Mouse (Mus musculus) layer of hippocampus, postnatal 14 days (tissue): ENCODE measurements around the gene Foxa3. TPM values are rescaled to one million over a fixed set of nuclear protein-coding genes. Genes with fewer than 3 reads are reported as not detected.

Experiments
- DNase-seq, 2 experiments: peaks; one replicate each; pipeline ENCODE4 v3.0.0; 2021 to 2022; ENCODE audit warnings: low spot score in 2 of 2, mixed read lengths in 1 of 2
- total RNA-seq, 2 experiments: library from RNA; stranded (reverse); gene quantifications; 2 replicates each; pipeline ENCODE4 v1.2.3; 2021

The Foxa3 gene
- total RNA-seq, 2 experiments from 2014 or later: not detected

DNA sequence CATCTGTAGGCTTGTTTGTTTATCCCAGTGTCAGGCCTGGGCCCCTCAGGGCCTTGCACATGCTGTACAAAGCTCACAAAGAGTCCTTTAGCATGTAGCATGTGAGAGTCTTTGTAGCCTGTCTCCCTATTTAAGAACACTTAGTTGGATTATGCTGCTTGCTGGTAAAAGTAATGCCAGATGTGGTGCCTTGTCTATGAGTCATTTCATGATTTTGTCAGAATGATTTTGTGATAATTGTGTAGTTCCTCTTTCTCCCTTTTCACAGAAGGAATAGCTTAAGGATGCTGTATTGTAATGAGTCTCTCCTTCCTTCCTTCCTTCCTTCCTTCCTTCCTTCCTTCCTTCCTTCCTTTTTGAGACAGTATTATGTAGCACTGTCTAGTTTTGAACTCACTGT lies 4.7 kb upstream of the Foxa3 start:
- no peak for DNase-seq

GRCm38 (mm10) chr7:19024581-19025255 lies 1.4 kb upstream of the Foxa3 start:
- DNase-seq: no peak

DNA sequence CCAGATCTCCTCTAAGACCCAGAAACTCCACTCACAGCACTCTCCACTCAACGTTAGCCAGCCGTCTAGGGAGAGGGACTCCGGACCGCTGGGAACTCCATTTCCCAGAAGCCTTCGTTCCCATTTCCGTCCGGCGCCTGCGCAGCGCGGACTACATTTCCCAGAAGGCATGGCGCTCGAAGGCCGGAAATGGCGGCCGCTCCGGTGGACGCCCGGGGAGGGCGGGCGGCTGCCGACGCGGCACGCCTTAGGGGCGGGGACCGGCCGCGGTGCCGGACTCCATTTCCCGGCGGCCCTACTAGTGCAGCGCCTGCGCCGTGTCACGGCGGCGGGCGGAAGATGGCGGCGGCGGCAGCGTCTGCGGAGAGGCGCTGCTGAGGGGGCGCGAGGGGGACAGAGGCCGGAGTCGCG lies 763 bp upstream of the Foxa3 start, which contains the start of gene Sympk:
Gene Sympk (plus strand): TSS at position 282 of the 411 bp plus-strand sequence.
- peak; percentile 91 to 95 for DNase-seq

DNA sequence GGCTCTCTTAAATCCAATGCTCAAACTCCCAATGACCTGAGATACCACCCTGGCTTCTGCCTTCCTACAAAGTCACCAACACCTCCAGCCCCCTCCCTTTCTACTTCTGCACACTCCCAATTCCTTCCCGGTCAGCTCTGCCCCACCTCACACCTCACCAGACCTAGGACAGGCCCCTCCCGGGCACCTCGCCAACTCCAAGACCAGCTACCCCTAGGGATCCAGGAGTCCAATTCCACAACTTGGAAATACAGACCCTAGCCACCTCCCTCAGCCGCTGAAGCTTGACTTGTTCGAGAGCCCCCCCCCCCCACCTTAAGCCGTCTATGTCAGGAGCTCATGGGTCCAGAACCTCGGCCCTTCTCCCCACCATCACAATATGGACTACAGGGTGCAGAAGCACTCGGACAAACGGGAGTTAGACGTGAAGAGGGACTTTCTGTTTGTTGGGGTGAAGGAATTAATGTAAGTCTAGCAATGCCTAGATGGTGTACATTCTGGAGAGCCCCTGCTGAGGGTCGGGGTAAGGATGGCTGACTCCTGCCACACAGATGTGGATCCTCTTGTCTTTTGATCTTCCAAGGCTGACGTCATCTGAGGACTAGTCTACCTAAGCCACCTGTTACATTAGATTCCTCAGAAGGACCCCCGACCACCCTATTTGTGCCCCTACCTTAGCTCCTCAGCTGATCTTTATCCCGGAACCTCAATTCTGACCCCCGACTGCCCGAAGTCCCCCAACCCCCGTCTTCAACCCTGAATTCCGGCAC lies 964 bp downstream of the Foxa3 start:
- no peak for DNase-seq

DNA sequence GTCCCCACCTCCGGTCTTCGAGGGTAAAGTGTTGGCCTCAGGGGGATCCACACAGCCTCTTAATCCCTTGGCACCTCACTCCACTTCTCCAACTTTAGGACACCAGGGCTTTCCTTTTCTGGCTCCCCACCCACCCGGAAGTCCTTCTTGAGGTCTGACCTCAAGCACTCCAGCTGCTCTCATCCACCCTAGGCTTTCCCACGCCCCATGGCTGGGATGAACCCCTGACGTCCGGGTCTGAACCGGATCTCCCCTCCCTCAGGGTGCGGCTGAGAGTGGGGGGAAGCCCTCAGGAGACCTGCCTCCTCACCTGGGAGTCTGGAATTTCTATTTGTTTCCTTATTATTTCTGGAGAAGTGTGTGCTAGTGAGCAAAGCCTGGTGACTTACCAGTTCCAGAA lies 2.3 kb downstream of the Foxa3 start:
- no peak for DNase-seq

- no peak for DNase-seq
These were observed 5.4 kb downstream of the Foxa3 start for GRCm38 (mm10) chr7:19017909-19018308.

- no peak for DNase-seq
These were observed 7.3 kb downstream of the Foxa3 start for GRCm38 (mm10) chr7:19016042-19016441.

DNA sequence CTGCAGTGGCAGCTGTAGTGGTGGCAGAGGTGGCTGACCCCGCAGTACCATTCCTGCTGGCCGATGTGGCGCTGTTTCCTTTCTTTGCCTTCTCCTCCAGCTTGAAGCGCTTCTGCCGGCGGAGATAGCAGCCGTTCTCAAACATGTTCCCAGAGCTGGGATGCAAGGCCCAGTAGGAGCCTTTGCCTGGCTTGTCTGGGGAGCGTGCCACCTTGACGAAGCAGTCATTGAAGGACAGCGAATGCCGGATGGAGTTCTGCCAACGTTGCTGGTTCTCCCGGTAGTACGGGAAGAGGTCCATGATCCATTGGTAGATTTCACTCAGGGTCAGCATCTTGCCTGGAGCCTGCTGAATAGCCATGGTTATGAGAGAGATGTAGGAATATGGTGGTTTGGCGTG lies 8.9 kb downstream of the Foxa3 start:
- no peak for DNase-seq

- DNase-seq: no peak
These were observed 10.5 kb downstream of the Foxa3 start for GRCm38 (mm10) chr7:19012882-19013281.

- DNase-seq: no peak
These were observed 11.2 kb downstream of the Foxa3 start for GRCm38 (mm10) chr7:19012025-19012621.

DNA sequence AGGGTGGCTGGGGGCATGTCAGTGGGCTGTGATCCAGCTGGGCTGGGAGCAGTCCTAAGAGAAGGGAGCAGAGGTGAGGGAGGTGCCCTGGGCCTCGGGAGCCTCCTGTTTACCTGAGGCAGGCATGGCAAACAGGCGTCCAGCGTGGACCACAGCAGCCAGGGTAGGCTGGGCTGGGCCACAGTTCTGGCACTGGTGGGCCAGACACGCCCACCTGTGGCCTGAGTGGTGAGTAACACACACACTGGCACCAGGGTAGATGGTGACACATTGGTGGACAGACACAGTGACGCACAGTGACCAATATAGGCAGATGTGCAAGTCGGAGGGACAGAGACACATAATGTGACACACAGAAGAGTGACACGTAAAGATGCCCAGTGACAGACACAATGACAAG lies 12.8 kb downstream of the Foxa3 start:
- DNase-seq: no peak

DNA sequence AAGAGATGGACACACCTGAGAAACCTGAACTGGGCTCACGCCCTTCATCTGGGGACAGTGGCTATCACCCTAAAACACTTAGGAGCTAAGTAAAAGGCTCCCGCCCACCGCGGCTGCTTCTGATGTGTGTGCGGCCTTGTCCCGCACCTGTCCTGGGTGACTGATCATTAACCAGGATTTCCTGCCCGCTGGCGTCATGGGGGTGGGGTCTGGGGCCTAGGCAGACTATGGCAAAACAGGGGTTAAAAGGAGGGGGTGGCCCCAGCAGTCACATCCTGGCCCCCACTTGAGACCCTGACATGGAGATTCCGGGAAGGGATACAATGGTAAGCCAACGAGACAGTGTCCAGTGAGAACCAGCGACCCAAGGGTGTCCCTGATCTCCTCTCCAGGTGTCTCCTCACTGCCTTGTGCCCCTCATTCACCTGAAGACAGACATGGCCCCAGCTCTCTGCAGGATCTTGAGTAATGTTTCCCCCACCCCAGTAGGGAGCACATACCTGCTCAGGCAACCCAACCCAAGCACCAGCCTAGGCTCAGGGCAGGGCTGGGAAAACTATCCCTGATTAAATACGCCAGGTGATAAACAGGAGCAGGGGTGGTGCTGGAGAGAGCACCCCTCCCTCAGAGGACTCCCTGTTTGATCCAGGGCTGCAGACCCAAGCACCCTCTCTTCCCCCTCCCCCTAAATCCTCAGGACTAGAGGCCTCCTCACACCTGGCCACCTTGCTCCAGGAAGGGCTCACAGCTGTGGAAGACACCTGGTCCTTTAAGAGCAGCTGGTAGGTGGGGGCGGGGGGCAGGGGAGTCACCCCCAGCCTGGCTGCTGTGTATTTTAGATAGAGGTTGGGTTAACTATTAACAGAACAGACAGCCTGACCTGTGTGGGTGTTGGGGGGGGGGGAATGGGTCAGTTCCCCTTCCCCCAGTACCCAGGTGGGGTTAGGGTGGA lies 16.0 kb downstream of the Foxa3 start:
- no peak for DNase-seq

GRCm38 (mm10) chr7:19006476-19006875 lies 16.9 kb downstream of the Foxa3 start:
- DNase-seq: peak; percentile 86 to 91

DNA sequence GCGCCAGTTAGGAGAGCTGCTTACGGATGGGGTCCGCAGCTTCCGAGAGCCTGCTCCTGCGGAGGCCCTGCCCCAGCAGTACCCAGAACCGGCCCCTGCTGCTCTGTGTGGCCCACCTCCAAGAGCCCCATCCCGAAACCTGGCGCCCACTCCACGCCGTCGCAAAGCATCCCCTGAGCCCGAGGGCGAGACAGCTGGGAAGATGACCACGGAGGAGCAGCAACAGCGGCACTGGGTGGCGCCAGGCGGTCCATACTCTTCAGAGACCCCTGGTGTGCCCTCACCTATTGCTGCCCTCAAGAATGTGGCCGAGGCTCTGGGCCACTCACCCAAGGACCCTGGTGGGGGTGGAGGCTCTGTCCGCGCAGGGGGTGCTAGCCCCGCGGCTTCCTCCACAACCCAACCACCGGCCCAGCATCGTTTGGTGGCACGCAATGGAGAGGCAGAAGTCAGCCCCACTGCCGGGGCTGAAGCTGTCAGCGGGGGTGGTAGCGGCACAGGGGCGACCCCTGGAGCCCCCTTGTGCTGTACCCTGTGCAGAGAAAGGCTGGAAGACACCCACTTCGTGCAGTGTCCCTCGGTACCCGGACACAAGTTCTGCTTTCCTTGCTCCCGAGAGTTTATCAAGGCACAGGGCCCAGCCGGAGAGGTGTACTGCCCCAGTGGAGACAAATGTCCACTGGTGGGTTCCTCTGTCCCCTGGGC lies 17.8 kb downstream of the Foxa3 start:
- no peak for DNase-seq

- DNase-seq: no peak
These were observed 18.7 kb downstream of the Foxa3 start for GRCm38 (mm10) chr7:19004631-19005079.

DNA sequence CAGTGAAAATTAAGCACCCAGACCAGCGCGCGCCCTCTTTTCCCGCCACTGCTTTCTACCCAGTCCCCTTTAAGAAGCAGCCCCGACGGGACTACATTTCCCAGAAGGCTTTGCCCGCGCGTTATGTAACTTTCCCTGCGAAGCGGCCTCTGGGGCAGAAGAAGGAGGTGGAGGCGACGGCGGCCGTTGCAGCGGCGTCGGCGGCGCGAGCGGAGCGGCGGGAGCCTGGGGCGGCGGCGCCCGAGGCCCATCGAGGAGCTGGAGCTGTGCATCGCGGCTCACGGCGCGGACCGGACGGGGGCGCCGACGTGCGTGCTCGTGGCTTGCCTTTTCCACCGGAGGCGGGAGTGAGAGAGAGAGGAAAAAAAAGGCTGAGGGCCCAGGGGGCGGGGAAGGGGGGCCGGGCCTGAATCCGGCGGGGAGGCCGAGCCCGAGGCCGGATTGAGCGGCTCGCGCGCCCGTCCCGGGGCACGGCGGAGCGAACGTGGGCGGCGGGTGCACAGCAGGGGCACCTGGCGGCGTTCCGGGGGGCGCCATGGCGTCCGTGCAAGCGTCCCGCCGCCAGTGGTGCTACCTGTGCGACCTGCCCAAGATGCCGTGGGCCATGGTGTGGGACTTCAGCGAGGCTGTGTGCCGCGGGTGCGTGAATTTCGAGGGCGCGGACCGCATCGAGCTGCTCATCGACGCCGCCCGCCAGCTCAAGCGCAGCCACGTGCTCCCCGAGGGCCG lies 19.3 kb downstream of the Foxa3 start, which contains the start of gene Irf2bp1:
Gene Irf2bp1 (plus strand): TSS at position 143 of the 729 bp plus-strand sequence.
- peak; percentile 95 to 96 for DNase-seq

GRCm38 (mm10) chr7:19002848-19003498 lies 20.4 kb downstream of the Foxa3 start:
- DNase-seq: peak; percentile 73 to 91

DNA sequence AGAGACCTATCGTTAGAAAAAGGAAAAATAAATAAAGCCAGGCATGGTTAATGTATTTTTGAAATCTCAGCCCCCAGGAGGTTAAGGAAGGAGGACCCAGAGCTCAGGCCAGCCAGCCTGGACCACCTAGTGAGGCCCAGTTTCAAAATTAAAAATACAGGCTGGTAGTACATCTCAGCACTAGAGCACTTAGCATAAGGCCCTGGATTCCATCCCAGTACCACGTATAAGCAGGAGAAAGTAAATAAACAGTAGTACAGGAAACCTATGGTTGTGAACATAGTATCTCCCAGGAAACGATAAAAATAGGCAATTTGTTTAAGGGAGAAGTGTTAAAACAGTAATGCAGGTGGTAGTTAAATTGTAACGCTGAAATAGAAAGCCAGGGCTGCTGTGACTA lies 21.2 kb downstream of the Foxa3 start:
- no peak for DNase-seq

DNA sequence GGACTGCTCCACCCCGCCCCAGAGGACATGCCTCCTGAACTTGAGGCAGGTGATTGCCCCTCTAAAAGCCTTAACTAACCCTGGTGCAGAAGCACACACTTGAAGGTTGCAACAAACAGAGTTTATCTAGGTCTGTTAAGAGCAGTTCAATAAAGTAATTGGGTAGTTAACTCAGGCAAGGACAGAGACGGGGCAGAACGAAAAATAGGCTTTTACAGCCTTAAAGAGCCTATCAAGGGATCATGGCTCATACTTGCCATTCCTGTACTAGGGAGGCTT lies 21.6 kb downstream of the Foxa3 start:
- no peak for DNase-seq
